Mouse (Mus musculus): Measurements from ENCODE around the gene Foxn1.

Foxn1 gene

DNA sequence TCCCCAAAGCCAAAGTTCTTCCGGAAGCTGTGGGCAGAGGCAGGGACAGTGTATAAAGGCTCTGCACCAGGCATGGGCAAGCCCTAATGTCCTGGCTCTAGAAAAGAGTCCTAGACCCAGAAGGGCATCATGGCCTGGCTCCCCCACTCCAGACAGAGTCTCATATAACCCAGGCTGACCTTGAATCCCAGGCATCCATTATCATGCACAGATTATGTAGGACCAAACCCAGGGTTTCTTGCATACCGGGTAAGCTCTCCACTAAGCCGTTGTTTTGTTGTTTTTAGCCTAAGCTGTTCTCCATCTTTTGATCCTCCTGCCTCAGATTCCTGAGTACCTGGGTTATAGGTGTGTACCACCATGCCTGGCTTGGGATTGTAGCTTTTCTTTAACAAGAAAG, 14.6 kb upstream of the Foxn1 start:
- DNase-seq (ENCODE audit: low read depth, low spot score) = no peak

DNA sequence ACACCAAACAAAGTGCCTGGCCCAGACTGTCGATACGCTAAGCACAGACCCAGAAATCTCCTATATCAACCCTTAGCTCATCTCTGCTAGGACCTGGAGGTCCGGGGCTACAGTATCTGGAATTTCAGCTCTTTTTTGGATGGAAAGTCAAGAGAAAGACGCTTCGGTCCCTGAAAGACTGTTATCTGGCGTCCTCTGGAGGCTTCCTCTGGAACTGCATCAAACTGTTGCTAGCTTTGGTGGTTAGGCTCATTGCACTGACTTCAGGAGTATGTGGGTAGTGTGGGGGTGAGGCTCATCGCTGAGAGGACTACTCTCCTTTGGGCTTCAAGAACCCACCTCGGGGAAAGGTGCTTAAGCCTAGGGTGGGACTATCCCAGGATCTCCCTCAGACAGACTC, 13.3 kb upstream of the Foxn1 start:
- DNase-seq (ENCODE audit: low read depth, low spot score) = peak; percentile 92

DNA sequence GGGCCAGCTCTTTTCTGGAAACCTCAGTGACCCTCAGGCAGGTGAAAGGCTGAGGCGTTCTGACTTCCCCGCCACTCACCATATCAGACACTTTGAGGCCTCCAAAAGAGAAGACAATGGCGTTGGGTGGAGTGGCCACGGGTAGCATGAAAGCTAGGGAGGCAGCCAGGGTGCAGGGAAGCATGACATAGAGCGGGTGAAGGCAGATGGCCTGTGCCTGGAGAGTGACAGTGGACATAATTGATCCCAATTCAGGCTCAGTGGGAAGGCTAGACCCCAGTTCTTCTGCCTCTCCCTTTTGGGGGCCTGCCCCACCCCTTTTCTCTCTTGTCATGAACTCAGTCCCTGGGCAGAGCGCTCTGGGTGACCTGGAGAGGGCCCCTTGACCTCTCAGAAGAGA, 11.9 kb upstream of the Foxn1 start:
- DNase-seq (ENCODE audit: low read depth, low spot score) = no peak

DNA sequence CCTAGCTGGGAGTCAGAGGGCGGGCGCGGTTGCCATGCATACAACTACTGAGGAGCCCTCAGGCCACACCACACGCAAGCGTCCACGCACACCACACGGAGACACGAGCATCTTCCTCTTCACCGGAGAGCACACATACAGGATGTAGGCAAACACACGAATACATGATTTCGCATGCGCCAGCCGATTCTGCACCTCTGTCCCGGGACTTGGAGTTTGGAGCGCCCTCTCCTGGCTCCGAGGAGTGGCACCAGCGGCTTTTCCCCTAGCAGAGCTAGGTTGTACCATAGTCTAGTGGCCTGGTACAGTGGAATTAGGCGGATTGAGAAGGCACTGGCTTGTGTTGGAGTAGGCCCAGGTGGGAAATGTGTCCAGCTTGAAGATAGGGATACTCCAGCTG, 11.0 kb upstream of the Foxn1 start:
- peak; percentile 47 for DNase-seq (ENCODE audit: low read depth, low spot score)

DNA sequence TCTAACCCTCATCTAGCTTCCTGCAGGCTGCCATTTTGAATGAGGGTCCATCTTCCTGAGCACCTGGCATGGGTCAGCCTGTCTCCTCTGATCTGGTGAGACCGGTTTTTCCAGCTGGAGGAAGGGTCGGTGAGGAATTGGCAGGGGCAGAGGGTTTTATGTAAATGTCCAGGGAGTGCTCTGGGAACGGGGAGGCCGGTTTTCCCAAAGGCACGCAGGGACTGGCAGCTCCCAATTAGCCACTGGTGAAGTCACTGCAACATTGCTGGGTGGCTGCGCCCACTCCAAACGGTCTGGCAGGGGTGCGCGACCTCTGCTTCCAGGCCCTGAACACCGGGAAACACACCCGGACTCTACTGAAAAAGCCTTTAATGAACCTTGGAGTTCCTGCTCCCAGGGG, 10.6 kb upstream of the Foxn1 start:
- no peak for DNase-seq (ENCODE audit: low read depth, low spot score)

DNA sequence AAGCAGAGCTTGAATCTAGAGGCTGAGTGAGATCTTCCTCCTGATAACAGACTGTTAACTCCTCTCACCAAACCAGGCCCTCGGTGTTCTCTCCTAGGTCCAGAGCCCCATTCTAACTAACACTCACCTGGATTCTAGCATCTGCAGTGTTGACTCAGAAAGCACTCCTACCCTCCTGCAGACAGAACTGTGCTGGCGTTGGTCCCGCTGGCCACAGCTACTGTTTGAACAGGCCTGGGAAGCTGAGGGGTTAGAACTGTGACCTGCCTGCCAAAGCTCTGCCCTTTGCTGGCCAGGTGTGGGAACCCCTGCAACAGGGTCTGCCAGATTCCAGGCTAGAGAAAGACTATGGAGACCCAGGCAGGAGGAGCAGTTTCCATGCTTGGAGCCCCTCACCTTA, 6.4 kb upstream of the Foxn1 start:
- no peak for DNase-seq (ENCODE audit: low read depth, low spot score)

DNA sequence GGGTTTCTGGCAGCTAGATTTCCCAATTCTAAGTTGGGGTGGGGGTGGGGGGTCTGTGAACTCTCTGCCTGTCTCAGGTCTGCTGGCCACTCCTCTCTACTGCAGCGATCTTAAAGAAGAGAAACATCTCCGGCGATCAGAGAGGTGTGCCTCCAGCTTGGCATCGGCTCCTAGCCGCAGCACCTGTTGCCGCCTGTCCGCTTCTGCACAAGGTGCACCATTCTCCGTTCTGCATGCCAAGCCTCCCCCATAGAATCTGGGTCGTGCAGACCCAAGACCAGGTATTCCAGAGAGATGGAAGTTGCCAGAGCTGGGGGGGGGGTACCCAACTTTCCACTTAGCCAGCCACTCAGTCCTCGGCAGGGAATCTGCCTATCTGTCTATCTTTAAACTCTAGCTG, 582 bp downstream of the Foxn1 start:
- DNase-seq (ENCODE audit: low read depth, low spot score) = no peak

DNA sequence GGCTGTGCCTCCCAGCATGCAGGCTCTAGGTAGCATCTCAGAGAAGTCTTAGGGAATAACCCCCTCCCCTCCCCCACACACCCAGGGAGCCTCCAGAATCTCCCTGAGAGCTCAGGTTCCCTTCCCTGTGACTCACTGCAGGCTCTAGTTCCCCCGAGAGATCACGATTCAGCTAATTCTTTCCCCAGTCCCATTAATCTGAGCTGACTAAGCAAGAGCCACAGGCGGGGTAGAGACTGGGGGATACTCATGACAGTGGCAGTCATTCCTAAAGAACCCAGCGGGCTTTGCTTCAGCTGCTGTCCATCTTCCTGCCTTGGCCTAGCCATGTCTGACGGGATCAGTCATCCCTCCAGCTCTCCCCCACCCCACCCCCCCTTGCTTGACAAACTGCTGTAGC, 3.7 kb downstream of the Foxn1 start:
- DNase-seq (ENCODE audit: low read depth, low spot score) = peak; percentile 92

DNA sequence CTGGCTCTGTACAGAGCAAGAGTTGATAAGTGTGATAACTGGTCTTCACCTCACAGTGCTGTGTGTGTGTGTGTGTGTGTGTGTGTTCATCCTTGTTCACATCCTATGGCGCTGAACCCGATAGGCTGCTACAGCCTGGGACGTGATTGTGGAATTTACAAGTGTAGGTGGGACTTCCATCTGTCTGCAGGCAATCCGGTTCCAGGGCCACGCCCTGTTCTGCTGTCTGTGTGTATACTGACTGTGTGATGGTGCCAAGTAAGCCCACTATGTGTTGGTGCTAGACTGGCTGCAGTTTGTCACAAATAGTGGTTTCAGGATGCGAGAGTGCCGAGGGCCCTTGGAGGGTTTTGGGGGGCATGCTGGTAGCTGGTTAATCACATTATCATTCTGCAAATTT, 4.1 kb downstream of the Foxn1 start:
- no peak for DNase-seq (ENCODE audit: low read depth, low spot score)

DNA sequence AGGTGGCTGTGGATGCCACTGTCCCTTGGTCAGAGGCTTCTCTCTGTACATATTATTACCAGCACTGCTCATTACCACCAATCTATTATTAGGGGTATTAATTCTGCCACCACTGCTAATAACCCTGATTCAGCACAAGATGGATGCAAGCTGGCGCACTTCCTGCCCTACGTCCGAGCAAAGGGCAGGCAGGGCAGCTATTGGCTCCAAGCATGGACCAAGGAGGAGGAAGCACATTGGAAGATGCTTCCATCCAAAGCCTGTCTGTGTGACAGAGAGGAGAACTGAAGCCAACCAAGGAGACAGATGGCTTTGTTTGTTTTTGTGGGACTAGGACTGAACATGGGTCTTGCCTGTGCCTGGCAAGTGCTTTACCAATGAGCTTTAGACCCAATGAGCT, 5.4 kb downstream of the Foxn1 start:
- no peak for DNase-seq (ENCODE audit: low read depth, low spot score)

DNA sequence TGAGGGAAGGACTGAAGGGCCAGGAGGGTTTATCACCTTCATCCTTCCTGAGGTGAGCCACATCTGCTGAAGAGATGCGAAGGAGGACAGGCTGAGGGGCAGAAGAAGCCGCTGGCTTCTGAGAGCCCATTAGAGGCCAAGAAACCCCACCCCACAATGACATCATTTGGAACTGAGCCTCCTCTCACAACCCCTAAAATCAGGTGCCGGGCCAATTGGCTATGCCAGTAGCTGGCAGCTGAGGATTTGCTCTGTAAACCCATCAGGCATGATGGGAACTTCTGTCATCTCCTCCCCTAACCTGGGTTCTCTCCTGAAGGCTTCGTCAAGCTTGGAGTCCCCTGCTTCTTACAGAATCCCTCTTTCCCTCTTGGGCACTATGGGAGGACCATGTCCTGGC, 6.0 kb downstream of the Foxn1 start:
- no peak for DNase-seq (ENCODE audit: low read depth, low spot score)

DNA sequence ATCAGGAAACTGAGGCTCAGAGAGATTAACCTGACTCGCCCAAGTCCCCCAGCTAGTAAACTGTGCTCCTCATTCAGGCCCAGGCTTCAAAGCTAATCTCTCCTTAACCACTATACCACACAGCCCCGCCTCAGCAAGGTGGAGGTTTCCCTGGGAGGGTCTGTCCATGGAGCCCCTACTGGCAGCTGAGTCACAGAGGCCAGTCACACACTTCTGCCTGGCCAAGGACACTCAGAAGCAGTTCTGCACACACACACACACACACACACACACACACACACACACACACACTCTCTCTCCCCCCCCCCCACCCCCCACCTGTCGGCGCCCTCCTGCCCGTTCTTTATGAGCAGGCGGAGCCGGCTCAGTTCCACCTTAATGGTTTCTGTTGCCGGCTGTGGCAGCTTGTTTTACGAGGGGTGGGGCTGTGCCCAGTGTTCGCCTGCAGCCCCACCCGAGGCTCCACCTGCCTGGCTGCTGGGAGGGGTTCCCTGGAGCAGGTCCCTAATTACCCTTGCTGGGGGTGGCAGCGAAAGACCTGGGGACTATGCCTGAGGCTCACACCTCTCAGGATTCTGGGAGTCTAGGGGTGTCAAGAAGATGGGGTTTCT, 8.7 kb downstream of the Foxn1 start:
- no peak for DNase-seq (ENCODE audit: low read depth, low spot score)

DNA sequence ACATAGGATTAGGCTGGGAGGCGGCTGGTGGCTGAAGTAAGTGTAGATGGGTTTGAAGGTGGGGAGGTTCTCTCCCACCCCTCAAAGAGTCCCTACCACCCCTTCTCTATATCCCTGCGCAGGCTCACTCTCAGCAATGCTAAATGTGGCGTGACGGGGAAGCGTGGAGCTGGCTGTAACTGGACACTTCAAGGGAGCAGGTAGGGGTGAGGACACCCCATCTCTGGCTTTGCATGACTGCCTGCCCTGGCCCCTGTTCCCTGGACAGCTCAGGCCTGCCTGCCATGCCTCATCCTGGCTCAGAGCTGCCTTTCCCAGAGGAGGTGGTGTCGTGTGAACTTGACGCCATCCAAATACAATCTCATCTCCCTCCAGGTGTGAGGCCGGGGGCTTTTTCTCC, 12.2 kb downstream of the Foxn1 start:
- no peak for DNase-seq (ENCODE audit: low read depth, low spot score)

DNA sequence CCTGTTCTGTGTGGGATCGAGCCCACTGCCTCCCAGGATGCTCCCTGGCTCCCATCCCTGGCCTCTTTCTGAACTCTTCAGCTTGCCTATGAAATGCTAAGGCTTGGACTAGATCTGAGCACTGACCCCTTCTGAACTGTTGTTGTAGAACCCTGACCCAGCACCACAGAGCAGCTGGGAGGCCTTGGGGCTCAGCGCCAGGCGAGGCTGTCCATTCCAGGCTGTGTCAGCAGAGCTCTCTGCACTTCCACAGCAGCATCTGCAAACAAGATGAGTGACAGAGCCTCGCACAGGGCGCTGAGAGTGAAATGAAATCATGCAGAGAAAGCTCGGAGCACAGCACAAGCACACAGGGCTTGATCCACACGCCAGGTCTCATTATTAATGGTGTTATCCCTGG, 13.7 kb downstream of the Foxn1 start:
- peak; percentile 33 for DNase-seq (ENCODE audit: low read depth, low spot score)

DNA sequence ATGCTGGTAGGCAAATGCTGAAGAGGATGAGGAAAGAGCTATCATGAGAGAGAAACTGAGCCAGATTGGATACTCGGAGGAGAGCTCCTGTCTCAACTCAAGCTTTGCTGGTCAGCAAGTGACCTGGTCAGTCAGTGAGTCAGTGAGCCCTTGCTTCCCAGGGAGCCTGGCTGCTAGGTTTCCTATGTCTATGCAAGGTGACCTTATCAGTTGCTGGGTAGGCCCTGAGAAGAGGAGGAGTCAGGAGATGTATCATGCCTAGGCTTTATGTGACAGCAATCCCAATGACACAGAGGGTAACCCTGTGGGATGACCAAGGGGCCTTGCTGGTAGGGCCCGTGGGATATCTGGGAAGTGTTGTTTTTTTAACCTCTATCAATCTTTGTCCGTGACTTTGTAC, 14.2 kb downstream of the Foxn1 start:
- peak; percentile 58 for DNase-seq (ENCODE audit: low read depth, low spot score)

DNA sequence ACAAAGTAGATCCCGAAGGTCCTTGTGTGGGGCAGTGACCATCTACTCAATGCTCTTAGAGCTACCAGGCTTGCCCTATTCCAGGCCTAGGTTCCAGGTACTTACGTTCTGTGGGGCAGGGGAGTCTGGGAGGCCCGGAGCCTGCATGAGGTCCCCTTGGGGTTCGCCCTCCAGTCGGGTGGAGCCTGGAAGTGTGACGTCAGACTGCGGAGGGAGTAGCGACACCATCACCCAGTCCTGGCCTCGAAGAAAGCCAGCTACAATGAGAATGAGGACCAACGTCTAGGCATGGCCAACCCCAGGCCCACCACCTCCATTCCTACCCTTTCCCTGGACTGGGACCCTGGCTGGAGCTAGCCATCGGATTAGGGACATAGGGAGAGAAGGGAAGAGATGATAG, 14.6 kb downstream of the Foxn1 start:
- DNase-seq (ENCODE audit: low read depth, low spot score) = no peak

DNA sequence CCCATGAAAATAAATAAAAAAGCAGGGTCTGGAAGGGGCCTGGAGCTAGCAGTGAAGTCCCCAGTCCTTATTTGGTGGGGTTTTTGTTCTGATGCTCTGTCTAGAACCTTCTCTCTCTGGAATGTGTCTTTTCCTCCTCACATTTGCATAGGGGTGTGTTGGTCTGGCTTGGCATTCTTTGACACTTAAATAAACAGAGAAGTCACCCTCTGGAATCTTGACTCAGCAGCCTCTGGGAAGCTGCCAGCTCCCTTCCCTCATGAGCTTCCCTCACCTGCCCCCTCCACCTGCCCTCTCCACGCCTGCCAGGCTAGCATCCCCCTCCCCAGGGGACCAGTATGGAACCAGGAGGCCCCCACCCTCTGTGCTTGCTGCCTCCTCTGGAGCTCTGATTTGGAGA, 16.0 kb downstream of the Foxn1 start:
- peak; percentile 88 for DNase-seq (ENCODE audit: low read depth, low spot score)

DNA sequence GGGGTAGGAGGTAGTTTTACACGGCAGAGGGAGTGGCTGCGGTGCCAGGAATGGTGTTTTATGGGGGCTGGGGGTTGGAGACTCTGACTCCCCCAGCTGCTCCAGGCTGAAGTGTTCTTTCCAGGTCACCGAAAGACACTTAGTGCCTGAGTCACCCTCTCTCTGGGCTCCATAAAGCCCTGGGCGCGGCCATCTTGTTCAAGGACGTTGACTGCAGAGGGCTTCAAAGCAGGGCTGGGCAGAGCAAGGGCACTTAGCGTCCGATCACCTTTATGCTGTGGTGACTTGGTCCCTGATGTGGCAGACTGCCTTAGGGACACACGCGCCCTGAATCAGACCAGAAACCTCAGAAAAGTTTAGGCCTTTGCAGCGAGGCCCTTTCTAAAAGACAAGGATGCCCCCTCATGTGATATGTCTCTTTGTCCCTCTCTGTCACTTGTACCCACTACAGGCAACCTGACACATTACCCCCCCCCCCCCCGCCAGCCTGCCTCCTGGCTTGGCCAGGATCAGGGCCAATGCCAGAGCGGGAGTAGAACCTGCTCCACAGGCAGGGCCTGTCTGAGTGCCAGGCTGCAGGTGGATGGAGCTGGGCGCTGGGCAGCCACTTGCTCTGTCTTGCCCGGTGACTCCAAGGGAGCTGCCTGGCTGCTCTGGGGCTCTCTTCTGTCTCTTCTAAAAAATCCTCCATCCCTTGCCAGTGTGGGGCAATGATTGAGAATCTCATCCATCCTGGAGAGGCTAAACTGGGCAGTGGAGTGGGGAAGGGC, 18.7 kb downstream of the Foxn1 start:
- no peak for DNase-seq (ENCODE audit: low read depth, low spot score)

DNA sequence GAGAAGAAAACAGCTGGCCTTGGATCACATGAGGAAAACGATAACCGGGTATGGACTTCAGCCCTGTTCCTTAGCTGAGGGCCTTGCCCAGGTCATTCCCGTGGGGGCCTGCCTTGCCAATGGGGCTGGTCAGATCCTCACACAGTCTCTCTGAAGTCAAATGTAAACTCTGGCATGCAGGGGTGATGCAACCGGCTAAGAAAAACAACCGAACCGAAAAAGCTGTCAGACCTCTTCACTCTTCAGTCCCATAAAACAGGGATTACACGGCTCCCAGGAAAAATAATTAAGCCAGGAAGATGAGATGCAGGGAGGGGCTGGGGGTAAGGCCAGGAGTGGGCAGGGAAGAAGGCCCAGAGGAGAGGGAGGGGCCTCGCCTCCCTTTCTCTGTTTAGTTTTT, 22.3 kb downstream of the Foxn1 start:
- DNase-seq (ENCODE audit: low read depth, low spot score) = peak; percentile 76

DNA sequence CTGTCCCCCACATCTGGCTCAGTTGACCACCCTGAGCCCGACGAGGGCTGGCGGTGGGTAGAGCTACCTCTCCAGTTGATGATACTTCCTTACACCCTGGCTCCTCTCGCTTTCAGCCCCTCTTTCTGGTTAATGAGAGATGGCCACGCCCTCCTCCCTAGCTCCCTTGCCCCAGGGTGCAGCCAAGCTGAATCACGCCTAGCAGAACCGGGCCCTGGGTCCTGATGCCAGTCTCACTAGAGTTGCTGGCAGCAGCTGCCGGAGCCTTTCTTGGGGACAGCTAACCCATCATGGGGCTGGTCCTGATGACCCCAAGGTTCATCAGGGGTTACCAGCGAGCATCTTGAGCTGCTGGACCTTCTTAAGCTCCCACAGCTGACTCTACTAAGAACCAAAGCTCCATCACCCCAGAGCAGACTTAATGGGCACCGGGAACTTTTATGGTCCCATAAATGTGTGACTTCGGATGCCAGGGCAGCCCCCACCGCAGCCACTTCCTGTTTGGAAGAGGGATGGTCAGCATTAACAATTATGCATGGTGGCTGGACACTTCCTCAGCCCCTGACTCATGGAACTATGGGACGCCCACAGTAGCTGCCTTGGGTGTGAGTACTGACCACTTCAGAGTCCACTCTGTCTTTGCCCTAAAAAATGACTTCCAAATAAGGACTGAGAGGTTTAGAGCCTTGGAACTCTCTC, 22.9 kb downstream of the Foxn1 start:
- peak; percentile 41 for DNase-seq (ENCODE audit: low read depth, low spot score)

DNA sequence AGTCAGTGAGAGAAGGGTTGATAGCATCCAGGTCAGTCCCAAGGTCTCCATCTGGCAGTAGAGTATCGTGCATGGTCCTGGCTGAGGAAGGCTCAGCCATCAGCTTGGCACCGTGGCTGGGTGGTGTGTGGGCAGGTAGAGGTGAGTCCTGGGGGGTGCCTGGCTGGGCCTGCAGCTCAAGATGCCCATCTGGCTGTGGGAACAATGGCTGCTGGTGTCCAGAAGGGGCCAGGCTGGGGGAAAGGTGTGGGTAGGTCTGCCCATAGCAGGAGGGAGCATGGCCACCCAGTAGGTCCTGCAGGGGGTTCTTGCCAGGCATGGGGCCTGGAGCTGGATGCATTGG, 25.6 kb downstream of the Foxn1 start:
- no peak for DNase-seq (ENCODE audit: low read depth, low spot score)

DNA sequence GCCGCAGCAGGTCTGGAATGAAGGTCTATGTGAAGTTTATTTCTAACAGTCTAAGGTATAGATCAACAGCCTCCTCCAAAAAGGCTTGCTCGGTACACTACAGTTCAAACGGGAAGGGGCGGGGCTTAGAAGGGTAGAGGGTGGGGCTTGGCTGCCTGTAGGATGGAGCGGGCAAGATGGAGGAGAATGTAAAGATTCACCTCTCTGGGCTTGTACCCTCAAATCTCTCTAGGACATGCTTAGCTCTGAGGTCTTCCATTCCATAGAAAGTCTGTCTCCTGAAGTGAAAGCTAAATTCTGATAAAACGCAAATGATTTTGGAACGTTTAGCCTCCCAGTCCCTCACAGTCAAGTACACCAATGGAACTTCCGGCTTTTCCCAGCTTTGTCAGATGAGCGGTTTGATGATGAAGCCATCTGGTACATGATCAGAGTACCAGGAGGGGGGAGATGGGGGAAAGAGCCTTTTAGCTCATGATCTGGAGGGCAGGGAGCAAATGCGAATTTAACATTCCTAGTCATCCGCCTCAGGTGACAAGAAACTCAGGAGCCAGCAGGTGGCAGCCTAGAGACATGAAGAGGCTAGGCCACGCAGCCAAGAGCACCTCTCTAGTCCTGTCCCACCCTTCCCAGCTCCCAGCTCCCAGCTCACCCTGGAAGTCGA, 26.1 kb downstream of the Foxn1 start:
- DNase-seq (ENCODE audit: low read depth, low spot score) = peak; percentile 92
